Mouse (Mus musculus) layer of hippocampus, adult 18-20 months (tissue): ENCODE data around the gene Bak1. TPM values are rescaled to one million over a fixed set of nuclear protein-coding genes. Genes with fewer than 3 reads are reported as not detected.

Experiments
- DNase-seq, 2 experiments: peaks; one replicate each; pipeline ENCODE4 v3.0.0; 2022; ENCODE audit warnings: low spot score in 2 of 2
- long read RNA-seq: library from polyadenylated mRNA; stranded (forward); transcript quantifications from one replicate; pipeline ENCODE4 v2.0.0, GENCODE M21; 2021
- total RNA-seq, 2 experiments: library from RNA; stranded (reverse); gene quantifications; 2 replicates each; pipeline ENCODE4 v1.2.3; 2021

Gene Bak1
- 10 to 100 TPM; 12.1 to 12.9 TPM for total RNA-seq
- long read RNA-seq, partial matches to known transcripts: 0 of 3 reads
- long read RNA-seq, other reads (novel, unspliced or antisense): 3 of 3 reads

DNA sequence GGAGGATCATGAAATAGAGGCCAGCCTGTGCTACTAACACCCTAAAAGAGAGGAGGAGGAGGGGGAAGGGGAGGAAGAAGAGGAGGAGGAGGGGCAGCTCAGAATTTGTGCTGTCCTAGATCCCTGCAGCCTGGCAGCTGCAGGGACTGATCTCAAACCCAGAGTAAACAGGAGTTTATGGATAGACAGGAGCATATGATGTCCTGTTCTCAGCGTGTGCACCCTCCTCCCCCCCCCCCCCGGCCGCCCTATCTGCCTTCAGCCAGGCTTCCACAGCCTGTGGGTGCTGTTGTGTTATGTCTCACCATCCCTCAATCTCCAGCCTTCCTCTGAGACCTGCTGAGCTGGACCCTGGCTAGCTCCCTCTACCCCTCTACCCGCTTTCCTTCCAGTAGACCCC, at the start of gene Bak1:
Gene Bak1 (minus strand): TSS at position 101 of the 400 bp plus-strand sequence.
- DNase-seq: no peak

DNA sequence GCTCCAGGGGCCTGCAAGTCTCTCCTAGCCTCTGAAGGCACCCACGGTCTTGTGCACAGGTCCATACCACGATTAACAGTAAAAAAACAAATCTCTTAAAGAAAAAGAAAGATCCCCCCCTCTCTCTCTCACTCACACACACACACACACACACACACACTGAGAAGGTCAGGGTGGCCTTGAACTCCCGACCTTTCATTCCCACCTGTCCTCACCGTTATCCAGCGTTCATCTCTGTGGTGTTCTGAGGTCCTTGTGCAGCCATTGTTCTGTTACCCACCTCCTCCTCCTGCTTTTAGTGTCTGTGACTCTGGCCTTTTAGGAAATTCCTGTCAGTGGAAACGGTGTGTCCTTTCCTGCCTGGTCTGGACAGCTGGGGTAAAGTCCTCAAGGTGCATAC, 49.7 kb upstream of the Bak1 start:
- no peak for DNase-seq

DNA sequence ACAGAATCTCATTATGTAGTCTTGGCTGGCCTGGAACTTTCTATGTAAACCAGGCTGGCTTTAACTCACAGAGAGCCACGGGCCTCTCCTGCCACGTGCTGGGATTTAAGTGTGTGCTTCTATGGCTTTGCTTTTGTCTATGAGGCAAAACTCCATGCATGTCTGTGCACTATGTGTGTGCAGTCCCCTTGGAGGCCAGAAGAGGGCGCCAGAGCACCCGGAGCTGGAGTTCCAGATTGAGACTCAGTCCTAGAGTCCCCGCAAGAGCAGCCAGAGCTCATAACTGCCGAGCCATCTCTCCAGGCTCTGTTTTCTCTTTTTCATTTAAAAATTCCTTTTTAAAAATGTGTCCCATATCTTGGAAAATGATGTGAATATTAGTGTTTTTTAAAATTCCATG, 49.1 kb upstream of the Bak1 start:
- DNase-seq: no peak

DNA sequence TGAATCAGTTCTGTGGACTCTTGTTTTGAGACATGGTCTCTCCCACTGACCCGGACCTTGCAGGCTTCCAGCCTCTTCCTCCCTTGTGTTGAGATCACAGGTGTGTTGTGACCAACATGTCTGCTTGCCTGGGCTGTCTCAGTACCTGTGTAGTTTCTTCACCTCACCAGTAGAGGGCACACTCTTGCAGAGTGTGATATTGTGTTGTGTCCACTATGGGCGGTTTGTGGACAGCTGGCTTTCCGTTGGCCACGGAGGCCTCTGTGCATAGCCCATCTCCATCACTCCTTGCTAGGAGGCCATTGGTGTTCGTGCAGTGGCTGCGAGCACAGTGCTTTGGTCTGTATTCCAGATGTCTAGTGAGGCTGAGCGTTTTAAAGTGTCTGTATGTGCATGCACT, 48.3 kb upstream of the Bak1 start:
- no peak for DNase-seq

DNA sequence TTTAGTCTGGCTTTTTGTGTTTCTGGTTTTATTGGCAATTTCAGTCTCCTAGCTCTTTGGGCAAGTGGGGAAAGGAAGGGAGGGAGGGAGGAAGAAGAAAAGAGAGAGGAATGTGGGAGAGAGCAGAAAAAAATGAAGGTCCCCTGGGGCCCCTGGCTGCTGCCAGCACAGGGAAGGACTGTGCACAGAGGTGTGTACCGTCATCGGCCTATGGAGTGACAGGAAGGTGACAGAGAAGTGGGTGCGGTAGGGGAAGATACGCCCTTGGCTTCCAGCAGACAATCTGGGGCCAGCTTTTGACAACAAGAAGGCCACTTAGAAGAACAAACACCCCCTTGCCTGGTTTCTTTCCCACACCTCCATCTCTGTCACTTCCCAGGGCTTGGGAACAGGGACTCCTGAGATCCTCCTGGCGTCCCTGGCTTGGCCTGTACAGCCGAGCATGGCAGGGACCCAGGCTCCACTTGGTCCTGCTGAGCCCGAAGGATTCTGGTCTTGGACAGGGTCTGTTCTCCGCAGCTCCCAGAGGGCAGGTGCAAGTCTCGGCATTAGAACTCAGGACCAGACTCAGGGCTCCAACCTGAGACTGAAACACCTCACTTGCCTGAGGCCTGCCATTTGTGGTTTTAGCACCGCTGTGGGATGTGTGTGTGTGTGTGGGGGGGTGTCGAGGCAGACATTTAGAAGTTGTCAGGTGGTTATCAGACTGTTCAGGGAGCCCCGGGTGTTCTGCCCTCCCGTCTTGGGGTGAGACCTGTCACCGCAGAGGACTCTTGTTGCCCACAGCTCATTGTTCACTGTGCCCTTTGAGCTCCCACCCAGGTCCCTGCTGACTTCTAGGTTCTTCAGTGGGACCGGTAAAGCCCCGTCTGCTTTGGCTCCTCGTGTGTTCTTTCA, 46.3 kb upstream of the Bak1 start:
- DNase-seq: no peak

DNA sequence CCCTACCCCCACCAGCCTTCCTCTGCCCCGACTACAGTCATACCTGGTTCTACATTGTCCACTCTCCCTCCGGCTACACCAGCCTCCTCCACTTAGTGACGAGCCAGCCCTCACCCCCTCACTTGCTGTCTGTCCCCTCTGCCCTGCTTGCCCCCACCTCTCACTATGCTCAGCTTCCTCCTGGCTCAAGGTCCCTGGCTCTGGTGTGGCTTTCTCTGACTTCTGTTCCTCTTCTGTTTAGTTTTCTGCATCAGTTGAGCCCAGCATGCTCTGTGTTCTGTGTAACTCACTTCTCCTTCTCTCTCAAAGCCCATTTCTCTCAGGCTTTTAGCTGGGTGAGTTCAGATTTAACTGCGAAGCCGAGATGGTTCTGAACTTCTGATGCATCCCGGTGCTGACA, 45.4 kb upstream of the Bak1 start:
- no peak for DNase-seq

DNA sequence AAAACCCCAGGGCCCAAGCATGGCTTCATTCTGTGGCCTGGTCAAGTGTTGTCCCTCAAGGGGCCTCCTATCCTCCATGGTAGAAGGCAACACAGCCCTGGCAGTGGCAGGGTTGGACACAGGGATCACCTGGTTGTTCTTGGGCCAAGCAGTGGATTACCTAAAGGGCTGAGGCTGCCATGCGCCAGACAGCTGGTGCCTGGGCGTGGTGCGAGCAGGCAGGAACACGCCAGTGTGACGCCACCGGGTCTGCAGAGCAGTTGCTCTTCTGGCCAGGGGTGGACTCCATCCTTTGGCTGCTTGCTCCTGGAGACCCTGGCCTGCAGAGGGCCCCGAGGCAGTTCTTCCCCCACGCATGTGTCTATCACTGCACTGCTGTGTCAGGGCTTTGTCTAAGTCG, 45.0 kb upstream of the Bak1 start:
- DNase-seq: no peak

DNA sequence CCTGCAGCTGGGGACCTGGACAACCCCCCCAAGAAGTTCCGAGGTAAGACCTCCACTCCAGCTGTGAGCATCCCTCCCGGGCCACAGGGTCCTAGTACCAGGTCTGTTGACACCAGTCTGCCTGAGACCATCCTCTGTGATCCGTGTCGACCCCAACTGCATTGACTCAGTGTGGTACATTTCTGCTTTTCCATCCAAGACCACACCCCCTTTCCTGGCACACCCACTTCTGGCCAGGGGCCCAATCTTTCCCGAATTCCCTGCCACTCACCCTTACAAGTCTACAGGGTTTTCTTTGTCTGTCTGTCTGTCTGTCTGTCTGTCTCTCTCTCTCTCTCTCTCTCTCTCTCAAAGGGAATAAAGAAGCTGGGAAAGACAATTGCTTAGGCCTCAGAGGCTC, 44.3 kb upstream of the Bak1 start:
- DNase-seq: no peak

DNA sequence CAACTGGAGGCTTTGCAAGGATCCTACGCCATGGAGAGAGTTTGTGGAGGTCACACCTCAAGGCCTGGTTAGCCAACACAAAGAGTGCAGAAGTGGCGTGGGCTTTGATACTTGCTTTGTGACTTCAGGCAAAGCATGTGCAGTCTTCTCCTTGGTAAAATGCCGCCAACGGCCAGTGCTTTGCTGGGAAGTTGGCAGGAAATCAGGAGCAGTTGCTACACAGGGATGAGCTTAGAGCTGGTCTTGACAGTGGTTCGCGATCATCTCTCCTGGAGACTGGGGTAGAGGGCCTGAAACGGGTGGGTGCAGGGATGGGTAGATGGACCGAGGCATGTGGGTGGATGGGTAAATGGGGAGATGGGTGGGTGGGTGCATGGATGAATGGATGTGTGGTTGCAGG, 43.6 kb upstream of the Bak1 start:
- peak in 1 of 2 experiments; percentile 15 for DNase-seq

DNA sequence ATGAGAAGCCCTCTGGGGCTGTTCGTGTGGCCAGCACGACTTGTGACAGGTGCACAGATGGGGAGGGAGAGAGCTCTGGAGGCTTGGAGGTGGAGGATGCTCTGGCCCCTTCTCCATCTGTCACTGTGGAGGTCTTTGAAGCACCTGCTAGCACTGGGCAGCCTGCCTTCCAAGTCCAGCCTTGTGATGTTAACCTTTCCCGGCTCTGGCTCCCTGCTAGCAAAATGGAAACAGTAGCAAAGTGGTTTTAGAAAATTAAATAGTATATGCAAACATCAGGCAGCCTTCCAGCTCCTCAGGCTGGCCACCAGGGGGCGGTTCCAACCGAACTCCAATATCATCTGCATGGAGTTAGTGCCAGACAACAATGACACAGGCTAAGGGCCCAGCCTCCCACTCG, 42.8 kb upstream of the Bak1 start:
- peak in 1 of 2 experiments; percentile 11 for DNase-seq

DNA sequence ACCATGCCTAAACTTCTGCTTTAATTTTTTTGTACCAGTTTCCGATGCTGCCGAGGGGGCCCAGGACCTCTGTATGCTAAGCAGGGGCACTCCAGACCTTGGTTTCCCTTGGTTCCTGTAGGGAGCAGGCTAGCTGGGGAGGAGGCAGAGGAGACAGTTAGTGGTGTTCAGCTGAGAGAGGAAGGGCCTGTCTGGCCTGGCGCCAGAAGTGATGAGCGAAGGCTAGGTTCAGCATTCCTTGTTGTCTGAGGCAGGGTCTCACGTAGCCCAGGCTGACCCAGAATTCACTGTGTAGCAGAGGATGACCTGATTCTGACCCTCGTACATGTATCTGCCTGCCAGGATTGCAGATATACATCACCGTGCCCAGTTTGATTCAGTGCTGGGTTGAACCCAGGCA, 42.1 kb upstream of the Bak1 start:
- no peak for DNase-seq

DNA sequence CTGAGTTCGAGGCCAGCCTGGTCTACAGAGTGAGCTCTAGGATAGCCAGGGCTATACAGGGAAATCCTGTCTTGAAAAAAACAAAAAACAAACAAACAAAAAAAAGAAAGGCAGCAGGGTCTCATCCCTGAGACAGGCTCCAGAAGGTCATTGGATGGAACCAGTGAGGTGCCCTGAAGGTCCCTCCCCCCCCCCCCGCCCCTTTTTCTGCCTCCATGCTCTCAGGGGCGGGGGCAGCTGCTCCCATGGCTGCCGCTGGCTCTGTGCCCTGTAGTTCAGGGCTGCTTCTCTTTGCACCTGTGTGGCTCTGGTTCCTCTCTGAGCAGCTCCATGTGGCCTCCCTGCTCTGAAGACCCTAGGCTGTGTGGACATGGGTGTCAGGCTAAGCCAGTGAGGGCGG, 40.3 kb upstream of the Bak1 start:
- DNase-seq: no peak

DNA sequence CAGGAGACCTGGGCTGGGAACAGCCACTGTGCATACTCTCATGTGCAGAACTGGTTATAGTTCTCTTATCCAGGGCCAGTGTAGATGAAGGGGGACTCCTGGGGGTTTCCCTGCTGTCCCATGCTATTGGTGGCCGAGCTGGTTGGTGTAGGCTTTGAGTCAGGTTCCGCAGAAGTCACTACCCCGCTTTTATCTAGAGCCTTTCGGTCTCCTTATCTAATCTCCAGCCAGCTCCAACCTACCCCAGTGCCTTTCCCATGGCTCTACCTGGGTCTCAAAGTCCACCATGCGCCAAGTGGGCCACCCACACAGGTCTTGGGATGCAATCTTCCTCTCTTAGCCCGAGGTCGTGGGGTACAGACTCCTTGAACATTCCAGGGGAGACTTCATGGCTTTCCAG, 37.3 kb upstream of the Bak1 start:
- no peak for DNase-seq

DNA sequence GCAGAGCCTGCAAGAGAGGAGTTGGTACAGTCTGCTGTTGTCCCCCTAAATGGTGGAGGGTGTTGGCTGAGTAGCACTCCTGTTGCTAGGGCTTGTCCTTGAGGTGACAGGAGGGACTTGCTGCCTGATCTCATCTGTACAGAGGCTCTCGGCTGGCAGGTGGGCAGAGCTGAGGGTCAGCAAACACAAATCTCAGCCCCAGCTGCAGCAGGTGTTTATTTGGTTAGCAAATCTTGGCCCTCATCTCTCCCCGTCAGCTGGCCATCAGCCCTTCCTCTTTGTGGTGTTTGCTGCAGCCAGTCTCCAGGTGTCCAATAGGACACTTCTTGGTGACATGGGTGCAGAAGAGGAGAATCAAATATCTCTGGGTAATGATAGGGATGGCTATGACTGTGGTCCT, 35.4 kb upstream of the Bak1 start:
- DNase-seq: no peak

DNA sequence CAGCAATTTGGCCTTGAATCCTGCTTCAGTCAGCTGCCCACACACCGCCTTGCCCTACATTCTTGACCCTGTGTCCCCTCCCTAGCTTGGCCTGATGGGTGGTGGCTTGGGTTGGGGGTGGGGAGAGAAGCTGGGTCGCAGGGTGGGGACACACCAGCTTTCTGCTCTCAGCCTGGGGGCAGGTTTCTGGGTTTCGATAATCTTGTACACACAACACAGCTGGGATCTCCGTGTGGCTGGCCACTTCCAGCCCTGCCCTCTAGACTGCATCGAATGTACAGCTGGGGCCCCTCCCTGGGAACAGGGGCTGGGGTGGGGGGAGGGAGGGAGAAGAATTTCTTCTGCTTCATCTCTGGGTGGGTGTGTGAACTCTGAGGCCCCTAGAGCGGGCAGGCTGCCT, 34.9 kb upstream of the Bak1 start:
- no peak for DNase-seq

DNA sequence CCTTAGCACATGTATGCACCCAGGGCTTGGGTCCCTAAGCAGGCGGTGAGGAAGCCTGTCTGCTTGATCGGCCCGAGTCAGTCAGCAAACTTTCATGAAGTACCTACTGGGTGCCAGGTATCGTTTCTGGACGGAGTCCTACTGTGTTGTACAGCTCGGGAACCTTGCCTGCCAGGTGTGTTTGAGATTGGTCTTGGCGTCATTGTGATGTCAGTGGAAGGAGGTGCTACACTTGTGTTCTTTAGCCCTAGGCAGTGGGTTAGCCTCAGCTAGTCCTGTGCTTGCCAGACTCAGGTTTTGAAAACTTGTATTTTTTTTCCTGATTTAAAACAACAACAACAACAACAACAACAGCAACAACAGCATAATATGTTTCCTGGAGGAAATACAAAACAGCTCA, 33.9 kb upstream of the Bak1 start:
- no peak for DNase-seq

DNA sequence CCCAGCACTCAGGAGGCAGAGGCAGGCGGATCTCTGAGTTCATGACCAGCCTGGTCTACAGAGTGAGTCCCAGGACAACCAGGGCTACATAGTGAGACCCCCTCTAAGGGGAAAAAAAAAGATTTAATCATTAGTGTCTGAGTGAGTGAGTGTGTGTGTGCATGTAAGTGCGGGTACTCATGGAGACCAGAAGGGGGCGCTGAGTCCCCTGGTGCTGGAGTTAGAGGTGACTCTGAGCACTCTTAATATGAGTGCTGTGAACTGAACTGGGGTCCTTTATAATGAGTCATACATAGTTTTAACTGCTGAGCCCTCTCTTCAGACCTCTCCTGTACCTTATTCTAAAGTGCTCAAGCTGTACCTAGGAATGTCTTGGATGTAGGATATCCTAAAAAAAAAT, 32.9 kb upstream of the Bak1 start:
- no peak for DNase-seq

DNA sequence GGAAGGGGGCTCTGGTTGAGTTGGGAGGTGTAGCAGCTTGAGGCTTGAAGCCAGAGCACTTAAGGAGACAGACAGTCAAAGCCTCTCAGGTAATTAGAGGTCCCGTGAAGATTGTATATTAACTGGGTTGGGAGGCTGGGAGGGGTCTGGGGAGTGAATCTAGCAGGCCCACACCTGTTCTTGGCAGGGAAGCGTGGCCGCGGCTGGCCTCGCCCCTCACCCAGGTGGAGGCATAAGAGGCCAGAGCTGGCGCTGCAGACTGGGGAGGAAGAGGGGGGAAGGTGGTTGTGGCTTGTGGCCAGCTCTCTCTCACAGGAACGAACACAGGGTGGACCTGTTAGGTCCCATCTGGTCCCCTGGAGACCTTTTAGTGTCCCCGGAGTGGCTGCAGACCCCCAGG, 31.9 kb upstream of the Bak1 start:
- DNase-seq: no peak

DNA sequence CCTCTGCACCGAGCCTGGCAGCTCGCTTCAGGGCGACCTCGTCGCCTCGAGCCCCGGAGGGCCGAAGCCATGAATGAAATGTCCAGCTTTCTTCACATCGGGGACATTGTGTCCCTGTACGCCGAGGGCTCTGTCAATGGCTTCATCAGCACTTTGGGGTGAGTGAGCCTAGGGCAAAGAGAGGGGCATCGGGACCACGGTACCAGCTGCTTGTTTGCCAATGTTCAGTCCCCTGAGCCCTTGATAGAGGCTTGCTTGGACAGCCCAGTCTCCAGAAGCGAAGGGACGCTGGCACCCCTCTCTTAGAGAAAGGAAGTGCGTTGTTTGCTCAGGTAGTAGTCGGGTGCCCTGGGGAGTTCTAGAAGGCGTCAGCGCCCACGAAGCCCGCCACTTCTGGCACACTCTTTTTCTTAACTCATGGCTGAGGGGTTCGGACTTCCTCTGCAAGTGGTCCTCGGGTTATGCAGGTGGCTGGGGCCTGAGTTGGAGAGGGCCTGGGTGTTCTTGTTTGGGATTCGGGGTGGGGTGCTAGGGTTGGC, 28.8 kb upstream of the Bak1 start:
- no peak for DNase-seq

DNA sequence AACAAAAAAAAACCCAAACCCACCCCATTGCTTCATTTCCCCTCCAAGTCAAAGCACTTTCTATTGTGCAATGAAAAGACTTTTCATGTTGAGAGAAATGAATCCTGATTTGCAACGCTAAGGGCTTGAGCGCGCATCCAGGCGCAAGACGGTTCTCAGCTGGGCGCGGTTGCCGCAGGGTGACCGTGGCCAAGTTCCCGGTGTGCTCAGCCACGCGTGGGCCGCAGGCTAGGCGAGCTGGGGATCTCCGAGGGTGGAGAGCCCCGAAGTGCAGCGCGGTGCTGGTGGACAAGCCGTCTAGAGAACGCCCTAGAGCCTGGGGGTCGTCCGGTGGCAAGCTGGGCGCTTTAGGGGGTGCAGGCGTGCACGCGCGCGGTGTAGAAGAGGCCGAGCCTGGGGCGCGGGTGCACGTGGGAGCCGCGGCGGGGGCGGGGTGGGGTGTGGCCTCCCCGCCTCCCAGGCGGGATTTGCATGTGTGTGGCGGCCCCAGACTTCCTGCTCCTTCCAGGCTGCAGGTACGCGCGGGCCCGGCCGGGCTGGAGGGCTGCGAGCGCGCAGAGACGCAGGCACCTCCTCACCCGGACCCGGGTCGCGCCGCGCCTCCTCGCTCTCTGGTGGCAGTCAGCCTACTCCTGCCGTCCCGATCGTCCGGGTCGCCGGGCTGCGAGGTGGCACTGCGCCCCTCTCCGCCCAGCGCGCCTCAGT, 28.2 kb upstream of the Bak1 start, which contains the start of gene Itpr3:
Gene Itpr3 (plus strand): TSS at position 493 of the 705 bp plus-strand sequence.
- no peak for DNase-seq

DNA sequence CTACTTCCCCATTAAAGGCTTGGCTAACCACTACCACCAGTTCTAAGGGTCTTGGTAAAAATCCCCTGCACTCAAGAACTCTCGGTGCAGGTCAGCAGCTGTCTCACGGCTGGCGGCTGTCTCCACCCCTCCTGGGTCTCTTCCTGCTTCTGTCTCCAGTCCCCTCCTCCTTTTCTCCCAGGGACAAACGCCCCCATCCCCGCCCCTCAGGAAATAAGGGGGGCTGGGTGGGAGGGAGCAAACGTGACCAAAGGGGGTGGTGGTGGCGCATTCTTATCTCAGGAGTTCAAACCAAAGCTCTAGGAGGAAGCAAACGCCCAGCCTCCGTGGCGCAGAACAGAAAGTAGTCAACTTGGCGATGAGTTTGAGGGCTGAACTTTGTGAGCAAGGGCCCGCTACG, 27.4 kb upstream of the Bak1 start:
- DNase-seq: no peak

DNA sequence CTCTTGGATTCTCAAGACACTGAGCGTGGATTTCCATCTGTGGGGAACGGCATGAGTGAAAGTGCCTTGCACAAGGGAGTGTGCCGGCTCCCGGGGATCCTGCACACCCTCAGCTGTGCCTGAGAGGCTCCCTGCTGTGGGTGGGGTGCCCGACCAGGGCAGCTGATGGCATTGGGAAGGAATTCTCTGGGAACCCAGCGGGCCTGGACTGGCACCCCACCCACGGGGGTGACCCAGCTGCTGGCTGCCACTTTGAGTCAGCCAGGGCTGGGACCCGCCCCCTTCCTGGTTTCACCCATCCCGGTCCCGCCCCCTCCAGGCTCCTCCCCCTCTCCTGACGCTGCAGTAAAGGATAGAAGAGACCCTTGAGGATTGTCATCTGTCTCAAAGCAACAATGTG, 22.7 kb upstream of the Bak1 start:
- no peak for DNase-seq
